Mouse (Mus musculus) heart, embryonic 11.5 days (tissue): ENCODE data around the gene Pdzd7. TPM values are rescaled to one million over a fixed set of nuclear protein-coding genes. Genes with fewer than 3 reads are reported as not detected.
A peak's percentile ranks its signal among the peaks of the same experiment; 100 is the strongest.

Source experiments
- ATAC-seq: fragments of 200-750 bp; cut with Nextera tagmentation; replicated peaks from 2 replicates; pipeline ENCODE4 v1.8.0; 2017; ENCODE audit warnings: moderate library complexity; ENCODE audit not compliant: insufficient number of reproducible peaks, low FRiP score, low TSS enrichment
- H3K27ac ChIP-seq: fragments of 300-500 bp; sonication (generic); 2 replicates; pipeline ENCODE4 v1.5.1; 2014; ENCODE audit warnings: mild to moderate bottlenecking, low read depth, low read length
- H3K27me3 ChIP-seq: fragments of 300-500 bp; sonication (generic); 2 replicates; pipeline ENCODE4 v1.6.1; 2014; ENCODE audit warnings: mild to moderate bottlenecking, low read length, mixed read lengths; ENCODE audit not compliant: control insufficient read depth, insufficient read depth
- H3K36me3 ChIP-seq: fragments of 300-500 bp; sonication (generic); 2 replicates; pipeline ENCODE4 v1.6.1; 2014; ENCODE audit warnings: mild to moderate bottlenecking, low read length, moderate library complexity, mixed read lengths; ENCODE audit not compliant: control insufficient read depth, insufficient read depth
- H3K4me1 ChIP-seq: fragments of 300-500 bp; sonication (generic); 2 replicates; pipeline ENCODE4 v1.6.1; 2014; ENCODE audit warnings: low read length; ENCODE audit not compliant: control insufficient read depth, insufficient read depth
- H3K4me2 ChIP-seq: fragments of 300-500 bp; sonication (generic); 2 replicates; pipeline ENCODE4 v1.6.1; 2014; ENCODE audit warnings: mild to moderate bottlenecking, moderate library complexity
- H3K4me3 ChIP-seq: fragments of 300-500 bp; sonication (generic); 2 replicates; pipeline ENCODE4 v1.5.1; 2014; ENCODE audit warnings: low read depth, low read length
- H3K9ac ChIP-seq: fragments of 300-500 bp; sonication (generic); 2 replicates; pipeline ENCODE4 v1.6.1; 2014; ENCODE audit warnings: mild to moderate bottlenecking, low read depth, low read length, moderate library complexity
- H3K9me3 ChIP-seq: fragments of 300-500 bp; sonication (generic); replicated peaks from 2 replicates; pipeline ENCODE4 v1.6.1; 2016; ENCODE audit warnings: low read length; ENCODE audit not compliant: control insufficient read depth
- WGBS: fragments of 180-500 bp; shearing (Covaris S2); extraction: QIAGEN DNeasy Blood & Tissue Kit; methylation state at CpG from one replicate; pipeline ENCODE4 v1.1.7; 2014; ENCODE audit not compliant: insufficient replicate concordance; 5-methylcytosine and 5-hydroxymethylcytosine counted together
- polyA plus RNA-seq: library from polyadenylated mRNA; unstranded; fragments of >200 nt; fragmentation: Nextera tagmentation; extraction: Ambion mirVana; gene quantifications from 2 replicates; pipeline ENCODE4 v1.2.1, GENCODE M21; 2014

The Pdzd7 gene
- polyA plus RNA-seq, result 0.21 TPM in 1 of 2 replicates, not detected in the other

- Histone ChIP-seq H3K36me3 (no peaks in the 10 kb centered on the region), H3K9ac (peak within 1 kb of the TSS; percentile 74; the same call in 1 of the 2 replicates), H3K4me1 (peaks cover 14% of the 10 kb centered on the region), H3K4me3 (peak within 1 kb of the TSS; percentile 57), H3K9me3 (no peaks in the 10 kb centered on the region), H3K27me3 (peaks cover 45% of the 10 kb centered on the region), H3K27ac (no peak within 1 kb of the TSS), H3K4me2 (peak within 1 kb of the TSS; percentile 84)
- 67% methylated on average over 5 of the region's 5 CpGs for WGBS
- no peak for ATAC-seq
These were observed at the start of gene Pdzd7 for GRCm38 (mm10) chr19:45045651-45046050. Pdzd7 (minus strand) TSS chr19:45045717.

GRCm38 (mm10) chr19:45081841-45082550 is 36.5 kb upstream of the Pdzd7 start:
- Histone ChIP-seq H3K36me3 (no peaks in the 10 kb centered on the region), H3K9ac (no peak overlapping the region), H3K27me3 (peaks cover 48% of the 10 kb centered on the region), H3K4me1 (peaks cover 37% of the 10 kb centered on the region), H3K4me2 (no peak overlapping the region), H3K4me3 (no peak overlapping the region), H3K9me3 (no peaks in the 10 kb centered on the region), H3K27ac (no peak overlapping the region)
- 17% methylated on average over 11 of the region's 11 CpGs for WGBS
- ATAC-seq, result no peak

- H3K9ac ChIP-seq, result no peak overlapping the region
- H3K27me3 ChIP-seq, result peaks cover 55% of the 10 kb centered on the region
- H3K36me3 ChIP-seq, result no peaks in the 10 kb centered on the region
- peaks cover 43% of the 10 kb centered on the region for H3K4me1 ChIP-seq
- no peak for ATAC-seq
- H3K4me2 ChIP-seq, result peak overlapping the region; percentile 69
- no peak overlapping the region for H3K27ac ChIP-seq
- 1% methylated on average over 5 of the region's 5 CpGs for WGBS
- no peaks in the 10 kb centered on the region for H3K9me3 ChIP-seq
- peak overlapping the region; percentile 43 for H3K4me3 ChIP-seq
These were observed 35.8 kb upstream of the Pdzd7 start for GRCm38 (mm10) chr19:45081279-45081678.

- ATAC-seq, result no peak
- peak overlapping the region; percentile 43 for H3K4me3 ChIP-seq
- no peak overlapping the region; the same call in 1 of the 2 replicates for H3K9ac ChIP-seq
- peaks cover 48% of the 10 kb centered on the region for H3K4me1 ChIP-seq
- no peak overlapping the region for H3K27ac ChIP-seq
- WGBS, result 2% methylated on average over 17 of the region's 17 CpGs
- no peaks in the 10 kb centered on the region for H3K36me3 ChIP-seq
- H3K27me3 ChIP-seq, result peaks cover 56% of the 10 kb centered on the region
- H3K9me3 ChIP-seq, result no peaks in the 10 kb centered on the region
- H3K4me2 ChIP-seq, result peak overlapping the region; percentile 69
These were observed 35.2 kb upstream of the Pdzd7 start for GRCm38 (mm10) chr19:45080711-45081110.

GRCm38 (mm10) chr19:45079769-45080515 is 34.4 kb upstream of the Pdzd7 start:
- 1% methylated on average over 45 of the region's 45 CpGs for WGBS
- Histone ChIP-seq H3K27ac (no peak overlapping the region), H3K27me3 (peaks cover 52% of the 10 kb centered on the region)

GRCm38 (mm10) chr19:45078971-45079764 is 33.7 kb upstream of the Pdzd7 start:
- H3K27ac ChIP-seq, result no peak overlapping the region
- H3K4me1 ChIP-seq, result peaks cover 46% of the 10 kb centered on the region
- H3K36me3 ChIP-seq, result no peaks in the 10 kb centered on the region
- H3K9ac ChIP-seq, result no peak overlapping the region; the same call in 1 of the 2 replicates
- H3K9me3 ChIP-seq, result no peaks in the 10 kb centered on the region
- WGBS, result 7% methylated on average over 17 of the region's 17 CpGs
- peak overlapping the region; percentile 43 for H3K4me3 ChIP-seq
- no peak for ATAC-seq
- peak overlapping the region; percentile 69 for H3K4me2 ChIP-seq
- H3K27me3 ChIP-seq, result peaks cover 52% of the 10 kb centered on the region

More at GRCm38 (mm10) chr19:45079769-45080515, 34.4 kb upstream of the Pdzd7 start:
- Histone ChIP-seq H3K9me3 (no peaks in the 10 kb centered on the region), H3K4me1 (peaks cover 49% of the 10 kb centered on the region), H3K4me2 (peak overlapping the region; percentile 69), H3K36me3 (no peaks in the 10 kb centered on the region), H3K4me3 (peak overlapping the region; percentile 43), H3K9ac (peak overlapping the region; percentile 29)
- 0 out of 2 replicates have a peak, but pooled peaks have one; percentile 28 for ATAC-seq

GRCm38 (mm10) chr19:45077742-45078645 is 32.5 kb upstream of the Pdzd7 start:
- WGBS, result 8% methylated on average over 20 of the region's 20 CpGs
- H3K4me3 ChIP-seq, result no peak overlapping the region
- no peaks in the 10 kb centered on the region for H3K9me3 ChIP-seq
- H3K9ac ChIP-seq, result no peak overlapping the region
- H3K4me1 ChIP-seq, result peaks cover 41% of the 10 kb centered on the region
- H3K27ac ChIP-seq, result no peak overlapping the region
- H3K4me2 ChIP-seq, result no peak overlapping the region
- H3K27me3 ChIP-seq, result peaks cover 52% of the 10 kb centered on the region
- H3K36me3 ChIP-seq, result no peaks in the 10 kb centered on the region
- no peak for ATAC-seq
